Mouse (Mus musculus) A20 (cell line): ENCODE results near the gene Hyal3.

Source experiments
- DNase-seq: peaks from one replicate; pipeline ENCODE4 v3.0.0-alpha.2; 2011; ENCODE audit warnings: low read depth, low spot score

Gene Hyal3

GRCm38 (mm10) chr9:107594281-107595062, 13.9 kb downstream of the Hyal3 start:
- peak; percentile 44 for DNase-seq

GRCm38 (mm10) chr9:107596619-107597569, 16.3 kb downstream of the Hyal3 start:
- DNase-seq = no peak

- DNase-seq = no peak
Observed at GRCm38 (mm10) chr9:107598385-107598784, 17.8 kb downstream of the Hyal3 start.

GRCm38 (mm10) chr9:107599433-107599832, 18.8 kb downstream of the Hyal3 start:
- DNase-seq = no peak

GRCm38 (mm10) chr9:107599842-107600241, 19.2 kb downstream of the Hyal3 start:
- DNase-seq = no peak

- DNase-seq = no peak
Observed at GRCm38 (mm10) chr9:107600745-107601144, 20.1 kb downstream of the Hyal3 start.

- no peak for DNase-seq
Observed at GRCm38 (mm10) chr9:107601275-107601674, 20.7 kb downstream of the Hyal3 start.

GRCm38 (mm10) chr9:107602068-107602648, 21.5 kb downstream of the Hyal3 start:
- peak; percentile 90 for DNase-seq

GRCm38 (mm10) chr9:107603251-107603650, 22.6 kb downstream of the Hyal3 start:
- DNase-seq = peak; percentile 87

GRCm38 (mm10) chr9:107605041-107605661, 24.5 kb downstream of the Hyal3 start:
- DNase-seq = no peak

- no peak for DNase-seq
Observed at GRCm38 (mm10) chr9:107606591-107606990, 26.0 kb downstream of the Hyal3 start.

- no peak for DNase-seq
Observed at GRCm38 (mm10) chr9:107607036-107607435, 26.4 kb downstream of the Hyal3 start.

- DNase-seq = no peak
Observed at GRCm38 (mm10) chr9:107607653-107608245, 27.1 kb downstream of the Hyal3 start.

GRCm38 (mm10) chr9:107608741-107609432, 28.3 kb downstream of the Hyal3 start, which contains the start of gene Sema3b:
Gene Sema3b, minus strand, starts transcription at chr9:107609229.
- no peak for DNase-seq

GRCm38 (mm10) chr9:107609433-107609830, 28.8 kb downstream of the Hyal3 start:
- no peak for DNase-seq

GRCm38 (mm10) chr9:107611456-107612190, 31.0 kb downstream of the Hyal3 start:
- DNase-seq = peak; percentile 37

- peak; percentile 95 for DNase-seq
Observed at GRCm38 (mm10) chr9:107612191-107612944, 31.8 kb downstream of the Hyal3 start.

GRCm38 (mm10) chr9:107612945-107613569, 32.4 kb downstream of the Hyal3 start:
- no peak for DNase-seq

- DNase-seq = no peak
Observed at GRCm38 (mm10) chr9:107615035-107615434, 34.4 kb downstream of the Hyal3 start.
